Mouse (Mus musculus): Measurements from ENCODE around the gene 2610318N02Rik.

GRCm38 (mm10) chr16:17067552-17067951 is 57.4 kb downstream of the 2610318N02Rik start:
- TF ChIP-seq CTCF (IDR thresholded peaks at IDR 0.05; ENCODE audit: extremely low read depth, insufficient read depth, low read length): no peak
- TF ChIP-seq POLR2A (IDR thresholded peaks at IDR 0.05; ENCODE audit: extremely low read depth, insufficient read depth, low read length): no peak

All from cortical plate, adult 2 months (tissue).